Mouse (Mus musculus) T-helper 17 cell (primary cell): ENCODE data around the gene Rab26.

Source experiments
- in situ Hi-C, 2 experiments: fragments of 300-600 bp; cut with MboI, MseI; formaldehyde crosslinking; loops; 1 replicate in 1 of 2; 2 replicates in 1 of 2; pipeline ENCODE4 v1.15.1; 2025; ENCODE audit warnings: high pct_unique_total_duplicates in 2 of 2

Gene Rab26

DNA sequence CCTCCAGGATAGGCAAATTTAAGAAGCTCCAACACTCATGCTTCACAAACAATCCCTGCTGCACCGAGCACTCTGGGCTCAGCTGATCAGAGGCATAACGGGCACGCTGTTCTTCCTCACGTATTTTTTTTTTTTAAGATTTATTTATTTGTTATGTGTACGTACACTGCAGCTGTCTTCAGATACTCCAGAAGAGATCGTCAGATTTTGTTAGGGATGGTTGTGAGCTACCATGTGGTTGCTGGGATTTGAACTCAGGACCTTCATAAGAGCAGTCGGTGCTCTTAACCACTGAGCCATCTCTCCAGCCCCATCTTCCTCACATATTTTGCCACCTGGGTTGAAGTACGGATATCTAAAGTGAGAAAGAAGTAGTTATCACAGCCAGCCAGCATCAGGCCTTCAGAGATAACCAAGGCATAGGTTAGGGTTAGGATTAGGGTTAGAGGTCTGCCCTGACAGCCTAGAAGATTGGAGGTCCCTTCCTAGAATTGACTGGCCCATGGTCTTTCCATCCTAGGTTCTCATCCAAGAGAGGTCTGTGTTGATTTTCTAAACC lies at the start of gene Rab26:
TSS of gene Rab26 (minus strand) at position 51 of the 559 bp plus-strand sequence.
- in situ Hi-C loops: no loop called here

DNA sequence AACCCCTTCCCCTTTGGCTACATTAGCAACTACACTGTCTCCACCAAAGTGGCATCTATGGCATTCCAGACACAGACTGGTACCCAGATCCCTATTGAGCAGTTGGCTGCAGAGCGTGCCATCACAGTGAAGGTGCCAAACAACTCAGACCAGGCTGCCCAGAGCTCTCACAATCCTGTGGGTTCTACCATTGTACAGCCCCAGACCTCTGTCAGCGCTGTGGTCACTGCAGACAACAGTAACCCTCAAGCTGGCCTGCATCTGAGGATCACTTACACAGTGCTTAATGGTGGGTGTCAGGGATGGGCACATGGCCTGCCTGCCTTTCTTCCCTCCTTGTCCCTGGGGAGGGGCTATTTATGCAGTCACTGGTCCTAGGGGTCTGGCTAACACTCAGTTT lies 46.3 kb upstream of the Rab26 start:
- in situ Hi-C loops: loop anchor here (10.0 to 25.0 kb wide), 2 partner anchors 825 to 957 kb away; no protein-coding TSS in a partner anchor

DNA sequence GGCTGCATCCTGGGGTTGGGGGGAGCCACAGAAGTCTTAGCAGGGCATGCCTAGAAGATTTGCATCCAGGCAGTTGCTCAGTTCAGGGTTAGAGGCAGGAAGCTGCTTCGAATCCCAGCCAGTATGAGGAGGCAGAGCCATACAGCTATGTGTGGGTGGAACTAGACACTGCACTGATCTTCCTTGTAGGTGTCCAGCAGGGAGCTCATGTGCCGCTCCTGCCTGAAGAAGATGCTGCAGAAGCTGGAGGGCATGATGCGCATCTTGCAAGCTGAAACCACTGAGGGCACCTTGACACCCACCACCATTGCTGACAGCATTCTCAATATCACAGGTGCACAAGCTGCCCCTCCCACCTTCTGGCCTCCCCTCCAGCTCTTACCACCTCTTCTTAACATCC lies 45.5 kb upstream of the Rab26 start:
- in situ Hi-C loops: loop anchor here in 1 of 2 experiments (5.0 to 25.0 kb wide), 2 partner anchors 77 to 958 kb away; no protein-coding TSS in a partner anchor

DNA sequence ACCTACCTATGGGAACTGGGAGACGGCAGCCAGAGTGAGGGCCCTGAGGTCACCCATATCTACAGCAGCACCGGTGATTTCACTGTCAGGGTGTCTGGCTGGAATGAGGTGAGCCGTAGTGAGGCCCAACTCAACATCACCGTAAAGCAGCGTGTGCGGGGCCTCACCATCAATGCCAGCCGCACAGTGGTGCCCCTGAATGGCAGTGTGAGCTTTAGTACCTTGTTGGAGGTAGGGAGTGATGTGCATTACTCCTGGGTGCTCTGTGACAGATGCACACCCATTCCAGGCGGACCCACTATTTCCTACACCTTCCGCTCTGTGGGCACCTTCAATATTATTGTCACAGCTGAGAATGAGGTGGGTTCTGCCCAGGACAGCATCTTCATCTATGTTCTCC lies 39.8 kb upstream of the Rab26 start:
- in situ Hi-C loops: no loop called here

DNA sequence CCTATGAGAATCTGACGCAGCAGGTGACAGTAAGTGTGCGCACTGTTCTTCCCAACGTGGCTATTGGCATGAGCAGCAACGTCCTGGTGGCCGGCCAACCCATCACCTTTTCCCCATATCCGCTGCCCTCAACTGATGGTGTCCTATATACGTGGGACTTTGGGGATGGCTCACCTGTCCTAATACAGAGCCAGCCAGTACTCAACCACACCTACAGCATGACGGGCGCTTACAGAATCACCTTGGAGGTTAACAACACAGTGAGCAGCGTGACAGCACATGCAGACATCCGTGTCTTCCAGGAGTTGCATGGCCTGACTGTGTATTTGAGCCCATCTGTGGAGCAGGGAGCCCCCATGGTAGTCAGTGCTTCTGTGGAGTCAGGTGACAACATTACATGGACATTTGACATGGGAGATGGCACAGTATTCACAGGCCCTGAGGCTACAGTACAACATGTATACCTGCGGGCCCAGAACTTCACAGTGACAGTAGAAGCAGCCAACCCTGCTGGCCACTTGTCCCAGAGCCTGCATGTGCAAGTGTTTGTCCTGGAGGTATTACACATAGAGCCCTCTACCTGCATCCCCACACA lies 38.7 kb upstream of the Rab26 start:
- in situ Hi-C loops: no loop called here

DNA sequence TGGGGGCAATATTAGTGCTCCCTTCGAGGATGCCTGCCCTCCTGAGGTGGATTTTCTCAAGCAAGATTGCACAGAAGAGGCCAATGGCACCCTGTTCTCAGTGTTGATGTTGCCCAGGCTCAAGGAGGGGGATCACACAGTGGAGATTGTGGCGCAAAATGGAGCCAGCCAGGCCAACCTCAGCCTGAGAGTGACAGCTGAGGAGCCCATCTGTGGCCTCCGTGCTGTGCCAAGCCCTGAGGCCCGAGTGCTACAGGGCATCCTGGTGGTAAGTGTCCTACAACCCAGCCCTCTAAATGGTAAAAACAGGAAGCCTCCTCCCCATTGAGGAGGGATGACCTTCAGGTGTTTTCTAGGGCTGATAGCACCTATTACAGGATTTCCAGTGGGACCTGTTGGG lies 35.8 kb upstream of the Rab26 start:
- in situ Hi-C loops: no loop called here

DNA sequence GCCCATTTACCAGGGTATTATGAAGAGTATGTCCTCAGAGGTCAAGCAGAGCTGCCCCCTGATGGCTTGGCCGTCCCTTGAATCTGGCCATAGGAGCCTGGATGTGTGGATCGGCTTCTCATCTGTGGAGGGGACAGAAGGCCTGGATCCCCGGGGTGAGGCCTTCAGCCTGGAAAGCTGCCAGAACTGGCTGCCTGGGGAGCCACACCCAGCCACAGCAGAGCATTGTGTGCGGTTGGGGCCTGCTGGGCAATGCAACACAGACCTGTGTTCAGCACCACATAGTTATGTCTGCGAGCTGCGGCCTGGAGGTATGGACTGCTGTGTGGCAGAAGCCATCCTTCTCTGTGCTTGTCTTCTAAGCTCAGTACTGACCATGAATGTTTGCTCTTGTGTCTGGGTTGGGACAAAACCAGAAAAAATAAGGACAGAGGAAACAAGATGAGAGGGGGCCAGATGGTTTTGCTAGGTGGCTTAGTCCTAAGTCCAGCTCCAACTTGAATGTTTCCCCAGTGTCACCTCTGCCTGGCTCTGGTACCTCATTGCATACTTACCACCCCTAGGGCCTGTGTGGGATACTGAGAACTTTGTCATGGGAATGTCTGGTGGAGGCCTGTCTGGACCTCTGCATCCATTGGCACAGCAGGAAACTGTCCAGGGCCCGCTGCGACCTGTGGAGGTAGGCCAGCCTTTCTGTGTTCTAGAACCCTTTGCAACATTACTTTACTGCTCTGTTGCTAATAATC lies 33.2 kb upstream of the Rab26 start:
- in situ Hi-C loops: no loop called here

DNA sequence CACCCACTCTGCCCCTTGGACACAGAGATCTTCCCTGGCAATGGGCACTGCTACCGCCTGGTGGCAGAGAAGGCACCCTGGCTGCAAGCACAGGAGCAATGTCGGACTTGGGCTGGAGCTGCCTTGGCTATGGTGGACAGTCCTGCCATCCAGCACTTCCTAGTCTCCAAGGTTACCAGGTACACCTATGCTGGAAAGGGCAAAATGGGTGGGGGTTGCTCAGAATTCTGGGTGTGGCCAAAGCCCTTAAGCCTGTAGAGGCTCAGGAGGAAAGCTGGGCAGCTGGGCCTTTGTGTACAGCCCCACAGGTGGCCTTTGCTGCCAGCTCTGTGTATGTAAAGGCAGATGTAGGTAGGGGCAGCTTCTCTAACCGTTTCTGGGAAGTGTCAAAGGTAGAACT lies 31.8 kb upstream of the Rab26 start:
- in situ Hi-C loops: no loop called here

DNA sequence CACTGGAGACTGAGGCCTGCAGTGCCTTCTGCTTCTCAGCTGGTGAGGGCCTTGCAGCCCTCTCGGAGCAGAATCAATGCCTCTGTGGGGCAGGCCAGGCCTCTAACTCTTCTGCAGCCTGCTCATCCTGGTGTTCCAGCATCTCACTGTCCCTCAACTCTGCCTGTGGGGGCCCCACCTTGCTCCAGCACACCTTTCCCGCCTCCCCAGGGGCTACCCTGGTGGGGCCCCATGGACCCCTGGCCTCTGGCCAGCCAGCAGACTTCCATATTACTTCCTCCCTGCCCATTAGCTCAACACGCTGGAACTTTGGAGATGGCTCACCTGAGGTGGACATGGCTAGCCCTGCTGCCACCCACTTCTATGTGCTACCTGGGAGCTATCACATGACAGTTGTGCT lies 31.1 kb upstream of the Rab26 start:
- in situ Hi-C loops: no loop called here

DNA sequence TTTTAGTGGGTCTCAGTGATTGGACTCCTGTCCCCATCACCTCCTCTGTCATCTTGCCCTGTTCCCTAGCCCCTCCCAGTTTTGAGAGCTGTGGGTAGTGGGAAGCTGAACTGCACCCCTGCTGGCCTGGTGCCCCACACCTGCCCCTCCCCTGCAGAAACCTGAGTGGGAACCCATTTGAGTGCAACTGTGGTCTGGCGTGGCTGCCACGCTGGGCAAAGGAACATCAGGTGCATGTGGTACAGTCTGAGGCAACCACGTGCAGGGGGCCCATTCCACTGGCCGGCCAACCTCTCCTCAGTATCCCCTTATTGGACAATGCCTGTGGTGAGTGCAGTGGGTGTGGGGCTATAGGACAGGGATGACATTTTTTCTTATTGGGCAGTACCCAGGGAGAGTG lies 30.4 kb upstream of the Rab26 start:
- in situ Hi-C loops: no loop called here

DNA sequence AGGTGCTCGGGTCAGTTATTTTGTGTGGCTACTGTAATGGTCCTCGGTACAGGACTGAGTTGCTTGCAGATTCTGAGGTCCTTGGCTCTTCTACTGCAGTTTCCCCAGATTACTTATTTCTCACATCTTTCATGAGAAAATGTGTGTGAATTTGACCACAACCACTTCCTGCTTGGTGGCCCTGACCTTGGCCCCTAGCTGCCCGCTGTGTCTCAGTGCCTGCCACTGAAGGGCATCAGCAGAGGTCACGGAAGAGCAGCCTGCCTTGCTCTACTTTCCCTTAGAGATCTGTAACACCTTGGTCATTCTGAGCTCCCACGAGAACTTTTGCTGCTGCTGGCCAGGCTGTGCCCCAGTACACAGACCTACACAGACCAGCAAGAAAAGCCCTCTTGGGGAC lies 29.6 kb upstream of the Rab26 start:
- in situ Hi-C loops: no loop called here

DNA sequence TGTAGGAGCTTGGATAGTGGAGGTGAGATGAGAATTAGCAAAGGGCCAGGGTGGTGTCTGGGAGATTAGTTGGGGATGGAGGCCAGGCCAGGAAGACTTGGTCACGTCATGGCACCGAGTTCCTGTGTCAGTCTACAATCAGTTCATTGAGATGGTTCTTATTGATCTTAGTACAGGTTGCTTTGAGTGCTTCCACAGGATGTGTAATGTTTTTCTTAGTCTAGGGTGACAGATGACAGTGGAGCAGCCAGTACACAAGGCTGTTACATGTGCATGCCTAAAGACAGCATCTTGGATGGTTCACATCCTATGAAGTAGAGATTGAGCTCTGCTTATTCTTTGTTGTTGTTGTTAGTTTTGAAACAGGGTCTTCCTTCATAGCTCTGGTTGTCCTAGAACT lies 27.6 kb upstream of the Rab26 start:
- in situ Hi-C loops: no loop called here

DNA sequence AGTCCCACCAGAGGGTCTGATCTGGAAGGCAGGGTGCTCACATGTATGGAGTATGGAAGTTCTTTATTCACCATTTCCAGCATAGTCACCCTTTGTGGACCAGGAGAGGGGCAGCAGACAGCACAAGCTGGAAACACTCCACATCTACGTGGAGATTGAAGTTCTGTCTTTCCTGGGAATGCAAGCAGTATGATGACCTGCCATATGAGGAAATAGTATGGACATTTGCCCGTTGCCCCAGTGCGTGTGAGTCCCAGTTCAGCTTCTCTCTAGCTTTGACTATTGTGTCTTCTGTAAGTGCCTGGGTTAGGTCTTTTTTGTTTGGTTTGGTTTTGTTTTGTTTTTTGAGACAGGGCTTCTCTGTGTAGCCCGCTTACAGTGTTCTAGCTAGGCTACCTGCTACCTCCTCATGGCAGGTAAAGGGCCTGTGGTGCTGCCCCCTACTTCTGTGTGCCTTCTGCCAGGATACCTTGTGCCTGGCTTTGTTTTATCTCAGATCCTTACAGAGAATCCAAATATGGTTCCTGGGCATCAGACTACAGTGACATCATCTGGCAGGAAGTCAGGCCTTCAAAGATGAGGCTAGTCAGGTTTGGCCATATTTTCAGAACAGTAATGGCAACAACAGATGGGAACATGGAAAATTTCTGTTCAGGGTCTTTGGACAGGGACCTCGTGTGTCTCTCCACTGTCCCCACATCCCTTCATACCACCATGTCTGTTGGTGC lies 26.5 kb upstream of the Rab26 start:
- in situ Hi-C loops: no loop called here

DNA sequence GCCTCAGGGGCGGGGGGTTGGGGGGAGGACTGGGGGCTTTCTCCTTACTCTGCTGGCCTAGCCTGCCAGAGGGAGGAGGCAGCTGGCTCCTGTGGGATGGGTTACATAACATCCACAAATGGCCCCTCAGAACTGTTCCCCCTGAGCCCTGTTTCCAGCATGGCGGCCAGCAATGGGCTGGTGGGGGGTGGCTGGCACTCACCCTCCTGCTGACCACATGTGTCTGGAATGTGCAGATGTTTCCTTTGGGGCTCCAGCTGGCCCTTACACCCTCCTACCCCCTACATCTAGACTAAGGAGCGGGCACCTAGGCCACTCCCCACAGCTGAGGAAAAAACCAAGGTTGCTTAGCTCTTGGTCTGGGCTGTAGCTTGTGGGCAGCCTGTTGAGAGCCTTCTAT lies 25.1 kb upstream of the Rab26 start:
- in situ Hi-C loops: no loop called here

DNA sequence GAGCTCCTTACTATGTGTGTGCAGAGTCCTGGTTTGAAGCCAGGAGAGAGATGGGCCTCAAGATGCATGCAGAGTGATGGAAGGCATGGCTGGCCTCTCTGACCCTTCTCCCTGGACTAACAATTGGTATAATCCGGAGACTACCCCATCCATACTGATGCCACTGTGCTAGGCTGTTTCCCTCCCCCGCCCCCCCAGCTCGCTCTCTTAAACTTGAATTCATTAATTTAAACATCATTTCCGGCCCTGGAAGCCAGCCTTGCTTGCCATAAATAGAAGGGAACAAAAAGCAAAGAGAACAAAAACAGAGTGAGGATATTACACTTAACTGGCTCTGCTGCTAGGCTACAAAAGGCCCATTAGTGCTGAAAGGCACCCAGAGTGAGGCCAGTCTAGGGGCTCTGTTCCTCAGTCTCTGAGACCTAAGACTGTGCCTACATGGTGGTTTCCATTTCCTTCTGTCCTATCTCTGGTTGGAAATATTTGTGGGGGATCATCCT lies 24.6 kb upstream of the Rab26 start:
- in situ Hi-C loops: no loop called here

DNA sequence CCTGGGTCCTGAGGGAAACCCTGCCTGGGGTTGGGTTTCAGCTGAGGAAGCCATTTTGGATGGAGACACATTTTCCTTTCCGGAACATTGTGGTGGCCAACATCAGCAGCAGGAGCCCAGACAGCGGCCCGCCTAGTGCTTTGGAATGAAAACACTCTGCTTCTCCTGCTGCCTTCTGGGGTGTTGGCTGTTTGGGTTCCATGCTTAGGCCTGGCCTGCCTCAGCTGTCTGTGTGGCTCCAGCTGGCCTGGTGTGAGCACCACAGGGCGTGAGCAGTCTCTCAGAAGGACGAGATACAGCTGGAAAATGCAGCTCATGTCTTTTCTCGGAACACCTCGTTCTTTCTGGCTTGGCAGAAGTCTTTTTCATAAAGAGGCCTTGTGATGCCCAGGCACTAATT lies 23.1 kb upstream of the Rab26 start:
- in situ Hi-C loops: no loop called here

DNA sequence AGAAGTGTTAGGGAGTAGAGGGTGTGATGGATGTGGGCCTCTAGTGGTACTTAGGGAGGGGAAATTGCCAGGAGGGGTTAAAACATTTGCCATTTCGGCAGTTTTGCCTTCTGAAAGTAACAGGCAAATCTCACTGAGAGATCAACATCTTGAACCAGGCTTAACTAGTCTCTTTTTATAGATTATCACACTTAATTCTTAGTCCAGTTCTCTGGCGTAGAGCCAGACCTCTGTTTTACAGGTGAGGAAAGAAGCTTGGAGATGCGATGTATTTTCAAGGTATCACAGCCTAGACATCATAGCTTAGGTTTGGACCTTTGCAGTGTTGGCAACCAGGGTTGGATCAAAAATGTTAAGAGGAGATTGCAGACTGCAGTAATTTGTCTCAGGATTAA lies 17.0 kb upstream of the Rab26 start:
- in situ Hi-C loops: no loop called here

DNA sequence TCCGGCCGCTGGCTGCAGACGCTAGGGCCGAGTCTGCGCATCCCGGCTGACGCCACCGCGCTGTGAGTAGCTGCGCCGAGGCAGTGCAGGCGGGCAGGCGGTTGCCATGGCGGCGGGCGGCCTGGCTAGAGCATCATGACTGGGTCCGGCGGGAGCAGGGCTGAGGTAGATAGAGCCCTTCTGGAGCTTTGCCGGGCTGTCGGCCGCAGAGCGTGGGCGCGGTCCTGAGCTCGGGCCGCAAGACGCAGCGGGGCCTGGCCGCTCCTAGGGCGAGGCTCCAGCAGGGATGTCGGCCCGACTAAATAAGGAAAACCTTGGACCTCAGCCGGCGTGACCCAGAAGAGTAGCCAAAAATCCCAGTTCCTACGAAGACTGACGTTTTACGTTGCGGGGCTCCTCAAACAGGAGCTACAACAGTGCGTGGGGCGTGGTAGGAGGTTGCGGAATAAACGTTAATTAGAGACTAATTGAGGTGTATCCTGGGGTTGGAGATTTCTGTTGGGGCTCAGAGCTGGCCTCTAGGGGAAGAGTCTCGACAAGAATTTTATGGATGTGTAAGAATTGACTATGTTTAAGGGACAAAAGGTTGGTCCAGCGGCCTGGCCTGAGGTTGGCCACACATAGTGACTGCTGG lies 16.5 kb upstream of the Rab26 start:
- in situ Hi-C loops: no loop called here

DNA sequence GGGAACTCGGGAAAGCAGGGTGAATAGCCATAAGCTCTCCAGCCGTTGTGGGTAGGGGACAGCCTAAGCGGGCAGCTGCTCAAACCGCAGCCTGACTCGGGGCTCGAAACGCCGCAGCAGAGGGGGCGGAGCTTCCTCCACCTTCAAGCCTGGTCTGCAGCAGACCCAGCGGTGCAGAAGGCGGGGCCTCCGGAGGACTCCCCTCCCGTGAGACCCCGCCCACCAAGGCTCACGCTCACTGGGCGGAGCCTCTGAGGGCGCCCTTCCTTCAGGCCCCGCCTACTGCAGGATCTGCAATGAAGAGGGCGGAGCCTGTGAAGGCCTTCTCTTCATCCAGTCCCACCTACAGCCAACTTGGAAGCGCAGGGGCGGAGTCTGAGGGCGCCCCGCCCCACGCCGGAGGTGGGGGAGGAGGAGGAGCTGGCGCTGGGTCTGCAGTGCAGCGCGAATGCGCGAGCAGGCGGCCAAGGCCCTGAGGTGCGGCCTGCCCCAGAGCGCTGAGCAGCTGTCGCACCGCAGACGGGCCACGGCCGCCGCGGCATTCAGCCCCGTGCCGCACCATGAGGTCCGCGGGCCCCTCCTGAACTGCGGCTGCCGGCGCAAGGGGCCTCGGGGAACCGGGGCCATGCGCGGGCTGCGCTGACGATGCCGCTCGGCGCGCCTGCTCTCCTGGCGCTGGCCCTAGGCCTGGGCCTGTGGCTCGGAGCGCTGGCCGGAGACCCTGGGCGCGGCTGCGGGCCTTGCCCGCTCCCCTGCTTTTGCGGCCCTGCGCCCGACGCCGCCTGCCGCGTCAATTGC lies 15.8 kb upstream of the Rab26 start, which contains the start of gene Pkd1:
TSS of gene Pkd1 (plus strand) at position 217 of the 798 bp plus-strand sequence.
- in situ Hi-C loops: no loop called here

DNA sequence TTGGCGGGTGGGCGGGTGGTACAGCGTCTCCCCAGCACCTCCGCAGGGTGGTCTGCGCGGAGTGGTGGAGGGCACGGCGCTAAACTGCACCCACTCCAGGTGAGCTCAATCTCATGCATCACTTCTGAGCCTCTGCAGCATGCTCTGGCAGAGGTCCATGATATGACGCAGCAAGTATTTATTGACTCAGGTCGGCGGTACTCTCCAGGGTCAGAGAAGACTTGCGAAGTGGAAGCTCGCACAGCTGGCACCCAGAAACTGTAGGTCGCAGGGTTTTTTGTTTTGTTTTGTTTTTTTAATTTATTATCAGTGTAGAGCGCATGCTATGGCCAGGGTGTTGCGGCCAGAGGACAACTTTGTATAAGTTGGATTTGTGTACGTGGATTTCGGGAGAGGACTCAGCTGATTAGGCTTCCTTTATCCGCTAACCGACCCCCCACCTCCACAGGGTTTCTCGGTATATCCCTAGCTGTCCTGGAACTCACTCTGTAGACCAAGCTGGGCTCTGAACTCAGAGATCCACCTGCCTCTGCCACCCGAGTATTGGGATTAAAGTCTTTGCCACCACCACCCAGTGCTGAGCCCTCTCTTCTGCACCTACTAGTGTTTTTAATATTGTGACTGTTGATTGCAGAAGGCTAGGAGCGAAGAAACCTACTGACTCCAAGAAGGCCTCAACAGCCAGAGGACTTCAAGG lies 15.1 kb upstream of the Rab26 start:
- in situ Hi-C loops: no loop called here
